Mouse (Mus musculus) heart, adult 8-10 months (tissue): ENCODE results near the gene Ccdc9b. TPM values are rescaled to one million over a fixed set of nuclear protein-coding genes. Genes with fewer than 3 reads are reported as not detected.

Experiments used
- DNase-seq: peaks from one replicate; pipeline ENCODE4 v3.0.0; 2022; ENCODE audit warnings: low spot score
- total RNA-seq, 4 experiments: library from RNA; stranded (reverse); gene quantifications; 2 replicates each; pipeline ENCODE4 v1.2.4; 2022

Gene Ccdc9b
- 10 to 100 TPM; 24.6 to 38.6 (median 29.6) TPM for total RNA-seq

- DNase-seq: peak; percentile 90
These were observed at the start of gene Ccdc9b for GRCm38 (mm10) chr2:118761906-118762783. TSS of gene Ccdc9b (minus strand) at chr2:118762661.

DNA sequence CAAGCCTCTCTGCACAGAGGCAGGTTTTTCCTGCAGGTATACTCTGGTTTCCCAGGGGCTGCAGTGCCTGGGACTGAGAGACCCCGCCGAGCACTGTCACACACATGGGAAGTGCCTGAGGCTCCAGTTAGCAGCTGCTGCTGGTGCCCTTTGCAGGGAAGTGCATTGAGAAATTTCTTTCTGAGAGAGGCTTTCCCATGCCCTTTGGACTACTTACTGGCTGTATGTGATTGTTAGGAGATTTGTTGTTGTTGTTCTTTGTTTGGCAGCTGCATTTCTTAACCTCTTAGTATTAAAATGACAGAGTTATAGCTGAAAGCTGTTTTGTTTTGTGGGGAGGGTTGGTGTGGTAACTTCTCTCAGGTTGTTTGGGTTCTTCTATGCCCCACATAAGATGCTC lies 48.4 kb upstream of the Ccdc9b start:
- no peak for DNase-seq

DNA sequence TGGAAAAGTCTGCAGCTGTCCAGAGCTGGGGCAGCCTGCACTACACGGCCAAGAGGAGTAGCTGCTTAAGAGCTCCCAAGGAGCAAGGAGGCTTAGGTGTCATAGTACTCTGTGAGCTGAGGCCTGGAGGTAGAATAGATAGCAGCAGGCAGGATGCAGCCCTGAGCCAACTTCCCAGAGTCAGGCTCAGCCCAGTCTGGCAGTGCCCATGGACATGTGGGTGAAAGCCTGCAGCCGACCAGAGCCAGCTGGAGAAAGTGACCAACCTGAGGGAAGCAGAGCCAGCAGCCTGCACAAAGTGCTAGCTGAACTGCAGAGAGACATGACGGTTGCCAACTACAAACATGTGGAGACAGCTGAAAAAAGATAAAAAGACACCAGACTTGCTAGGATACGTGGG lies 44.4 kb upstream of the Ccdc9b start:
- peak; percentile 63 for DNase-seq

- no peak for DNase-seq
These were observed 43.3 kb upstream of the Ccdc9b start for GRCm38 (mm10) chr2:118805756-118806155.

GRCm38 (mm10) chr2:118805137-118805536 lies 42.7 kb upstream of the Ccdc9b start:
- DNase-seq: no peak

DNA sequence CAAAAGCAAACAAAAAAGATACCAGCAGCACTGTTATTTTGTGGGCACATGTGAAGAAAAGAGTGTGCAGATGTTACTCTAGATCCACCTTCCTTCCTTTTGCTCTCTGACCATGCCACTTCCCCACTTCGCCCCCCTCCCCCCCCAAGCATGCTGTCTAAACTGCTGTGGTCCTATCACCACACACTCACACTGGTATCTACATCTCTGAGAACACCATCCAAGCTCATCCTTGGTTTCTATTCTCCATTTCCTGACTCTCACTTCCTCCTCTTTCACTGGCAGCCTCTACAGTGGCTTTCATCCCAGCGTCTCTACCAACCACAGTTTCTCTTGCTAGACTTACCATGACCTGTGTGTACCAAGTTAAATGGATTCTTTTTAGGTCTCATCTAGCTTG lies 42.0 kb upstream of the Ccdc9b start:
- DNase-seq: no peak

- DNase-seq: no peak
These were observed 40.2 kb upstream of the Ccdc9b start for GRCm38 (mm10) chr2:118802542-118803118.

DNA sequence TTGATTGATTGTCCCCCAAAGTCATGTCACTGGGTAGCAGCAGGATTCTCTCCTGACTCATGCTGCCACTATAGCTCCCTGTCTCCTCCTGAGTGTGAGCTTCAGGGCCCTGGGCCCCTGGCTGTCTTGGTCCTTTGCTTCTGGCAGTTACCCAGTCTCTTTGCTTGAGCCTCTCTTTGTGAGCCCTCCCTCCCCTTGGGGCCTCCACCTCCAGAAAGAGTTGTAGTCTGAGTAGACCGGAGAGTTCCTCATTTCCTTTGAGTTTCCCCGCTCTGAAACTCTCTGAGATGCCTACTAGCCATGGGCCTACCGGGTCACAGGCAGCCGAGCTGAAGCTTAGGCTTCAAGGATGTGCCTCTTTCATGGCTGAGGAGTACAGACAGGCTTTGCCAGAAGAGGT lies 31.2 kb upstream of the Ccdc9b start:
- no peak for DNase-seq

GRCm38 (mm10) chr2:118792259-118792613 lies 29.8 kb upstream of the Ccdc9b start:
- DNase-seq: no peak

GRCm38 (mm10) chr2:118791591-118792258 lies 29.3 kb upstream of the Ccdc9b start:
- DNase-seq: no peak

DNA sequence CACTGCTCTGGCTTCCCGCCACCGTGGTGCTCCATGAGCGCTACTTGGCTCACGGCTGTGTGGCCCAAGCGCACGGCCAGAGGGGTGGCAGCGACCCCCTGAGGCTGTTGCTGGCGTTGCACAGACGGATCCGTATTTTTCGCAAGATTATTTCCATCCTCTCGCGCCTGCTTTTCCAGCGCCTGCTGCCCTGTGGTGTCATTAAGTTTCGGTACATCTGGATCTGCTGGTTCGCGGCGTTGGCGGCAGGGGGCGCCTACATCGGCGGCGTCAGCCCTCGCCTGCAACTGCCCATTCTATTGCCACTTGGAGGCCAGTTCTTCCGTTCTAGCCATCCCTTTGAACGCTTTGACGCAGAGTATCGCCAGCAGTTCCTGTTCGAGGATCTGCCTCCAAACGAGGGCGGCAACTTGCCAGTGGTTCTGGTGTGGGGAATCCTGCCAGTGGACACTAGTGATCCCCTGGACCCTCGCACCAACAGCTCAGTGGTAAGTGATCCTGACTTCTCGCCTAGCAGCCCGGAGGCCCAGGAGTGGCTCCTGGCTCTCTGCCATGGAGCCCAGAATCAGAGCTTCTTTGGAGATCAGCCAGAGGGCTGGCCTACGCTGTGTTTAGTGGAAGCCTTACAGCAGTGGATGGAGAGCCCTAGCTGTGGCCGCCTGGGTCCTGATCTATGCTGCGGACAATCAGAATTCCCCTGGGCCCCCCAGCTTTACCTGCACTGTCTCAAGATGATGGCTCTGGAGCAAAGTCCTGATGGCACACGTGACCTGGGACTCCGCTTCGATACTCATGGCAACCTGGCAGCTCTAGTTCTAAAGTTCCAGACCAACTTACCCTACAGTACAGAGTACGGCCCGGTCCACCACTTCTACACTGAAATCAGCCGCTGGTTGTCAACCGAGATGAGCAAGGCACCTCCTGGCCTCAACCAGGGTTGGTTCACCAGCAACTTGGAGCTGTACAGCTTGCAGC lies 28.4 kb upstream of the Ccdc9b start:
- DNase-seq: peak; percentile 46

GRCm38 (mm10) chr2:118790221-118790550 lies 27.7 kb upstream of the Ccdc9b start:
- DNase-seq: no peak

DNA sequence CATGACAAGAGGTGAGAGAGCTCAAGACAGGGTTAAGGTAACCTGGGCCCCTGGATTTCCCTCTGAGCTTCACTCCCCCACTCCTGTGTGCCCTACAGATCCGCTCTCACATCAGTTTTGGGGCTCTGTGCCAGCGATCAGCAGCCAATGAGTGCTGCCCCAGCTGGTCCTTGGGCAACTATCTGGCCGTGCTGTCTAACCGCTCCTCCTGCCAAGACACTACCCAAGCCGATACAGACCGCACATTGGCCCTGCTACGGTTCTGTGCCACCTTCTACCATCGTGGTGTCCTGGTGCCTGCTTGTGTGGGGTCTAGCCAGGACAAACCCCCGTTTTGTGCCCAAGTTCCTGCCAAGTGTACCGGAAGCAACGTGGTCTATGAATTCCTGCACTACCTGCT lies 27.0 kb upstream of the Ccdc9b start:
- no peak for DNase-seq

DNA sequence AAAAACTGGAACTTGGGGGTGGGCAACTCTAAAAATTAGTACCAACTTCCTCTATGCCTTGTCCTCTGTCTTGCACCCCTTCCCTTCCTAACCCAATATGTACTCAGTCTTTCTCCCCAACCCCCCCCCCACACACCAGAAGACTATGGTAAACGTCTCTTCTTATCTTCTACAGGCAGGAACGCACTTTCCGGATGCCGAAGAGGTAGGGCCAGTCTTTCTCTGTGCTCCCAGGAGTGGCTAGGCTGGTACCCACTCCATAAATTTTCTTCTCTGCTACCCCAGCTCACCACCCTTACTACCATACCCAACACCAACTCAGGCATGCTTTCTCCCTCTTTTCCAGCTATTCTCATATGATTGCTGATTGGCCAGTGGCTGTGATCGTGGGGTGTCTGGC lies 24.1 kb upstream of the Ccdc9b start:
- DNase-seq: no peak

DNA sequence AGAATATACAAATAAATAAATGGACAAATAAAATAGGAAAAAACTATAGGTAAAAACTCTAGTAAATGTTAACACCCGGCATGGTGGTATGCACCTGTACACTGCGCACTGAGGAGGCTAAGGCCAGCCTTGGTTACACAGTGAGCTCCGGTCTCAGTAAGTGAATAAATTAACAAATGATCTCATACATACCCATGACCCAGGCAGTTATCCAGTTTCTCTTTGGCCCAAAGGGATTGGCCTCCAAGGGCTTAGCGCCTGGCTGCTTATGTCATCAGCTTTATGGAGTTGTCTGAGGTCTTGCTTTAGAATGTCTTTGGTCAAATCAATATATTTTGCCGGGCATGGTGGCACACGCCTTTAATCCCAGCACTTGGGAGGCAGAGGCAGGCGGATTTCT lies 21.2 kb upstream of the Ccdc9b start:
- DNase-seq: no peak

- DNase-seq: no peak
These were observed 20.6 kb upstream of the Ccdc9b start for GRCm38 (mm10) chr2:118783093-118783492.

DNA sequence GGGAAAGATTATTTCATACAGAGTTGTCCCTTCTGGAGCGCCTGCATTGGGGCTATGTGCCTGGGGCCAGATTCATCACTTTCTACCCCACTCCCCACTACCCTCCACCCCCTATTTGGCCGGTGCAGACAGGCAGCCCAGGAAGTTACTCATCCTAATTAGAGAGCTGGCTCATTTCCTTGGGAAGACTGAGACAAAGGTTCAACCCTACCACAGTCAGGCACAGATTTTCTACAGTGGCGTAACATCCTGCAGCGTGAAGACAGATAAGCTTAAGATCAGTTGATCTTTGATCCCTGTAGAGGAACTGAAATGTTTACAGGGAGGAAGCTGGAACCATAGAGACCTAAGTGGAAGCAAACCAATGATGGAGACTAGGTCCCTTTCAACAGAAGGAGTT lies 19.8 kb upstream of the Ccdc9b start:
- no peak for DNase-seq

DNA sequence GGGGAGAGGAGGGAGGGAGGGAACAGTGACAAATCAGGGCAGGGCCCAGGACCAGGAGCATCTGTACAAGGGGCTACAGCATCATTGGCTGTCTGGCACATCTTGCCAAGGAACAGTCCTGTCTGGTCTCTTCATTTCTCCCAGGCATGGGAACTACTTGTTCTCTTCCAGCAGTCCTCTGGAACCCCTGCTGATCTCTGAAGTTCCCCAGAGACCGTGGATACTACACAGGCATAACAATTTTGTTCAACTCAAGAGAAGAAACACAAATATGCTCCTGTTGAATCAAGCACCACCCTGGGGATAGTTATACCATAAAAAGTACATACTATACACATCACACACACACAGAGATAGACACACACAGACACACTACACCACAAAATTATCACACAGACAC lies 18.7 kb upstream of the Ccdc9b start:
- no peak for DNase-seq

GRCm38 (mm10) chr2:118779504-118780480 lies 17.3 kb upstream of the Ccdc9b start, which contains the start of gene Disp2:
TSS of gene Disp2 (plus strand) at chr2:118779719.
- DNase-seq: peak; percentile 89

- no peak for DNase-seq
These were observed 16.6 kb upstream of the Ccdc9b start for GRCm38 (mm10) chr2:118779065-118779464.
